Mouse (Mus musculus) lung, postnatal 0 days (tissue): ENCODE data around the gene Pogz. TPM values are rescaled to one million over a fixed set of nuclear protein-coding genes. Genes with fewer than 3 reads are reported as not detected.

Experiments
- ATAC-seq: fragments of 200-750 bp; cut with Nextera tagmentation; 2 replicates; pipeline ENCODE4 v1.8.0; 2017; ENCODE audit warnings: moderate library complexity
- DNase-seq: peaks from one replicate; pipeline ENCODE4 v3.0.0-alpha.2; 2016; ENCODE audit warnings: low spot score
- H3K27ac ChIP-seq: fragments of 300-500 bp; sonication (generic); 2 replicates; pipeline ENCODE4 v1.5.1; 2014; ENCODE audit warnings: antibody characterized with exemption, mild to moderate bottlenecking, low read length, mixed read lengths
- H3K27me3 ChIP-seq: fragments of 300-500 bp; sonication (generic); replicated peaks from 2 replicates; pipeline ENCODE4 v1.6.1; 2014; ENCODE audit warnings: low read length, mixed read lengths; ENCODE audit not compliant: insufficient read depth
- H3K36me3 ChIP-seq: fragments of 300-500 bp; sonication (generic); 2 replicates; pipeline ENCODE4 v1.6.1; 2014; ENCODE audit warnings: low read length, mixed read lengths; ENCODE audit not compliant: insufficient read depth
- H3K4me1 ChIP-seq: fragments of 300-500 bp; sonication (generic); 2 replicates; pipeline ENCODE4 v1.6.1; 2014; ENCODE audit warnings: antibody characterized with exemption, low read depth, low read length, mixed read lengths; ENCODE audit not compliant: insufficient read depth
- H3K4me2 ChIP-seq: fragments of 300-500 bp; sonication (generic); replicated peaks from 2 replicates; pipeline ENCODE4 v1.6.1; 2014; ENCODE audit warnings: low read depth, mild to moderate bottlenecking, low read length, moderate library complexity, mixed read lengths
- H3K4me3 ChIP-seq: fragments of 300-500 bp; sonication (generic); 2 replicates; pipeline ENCODE4 v1.5.1; 2014; ENCODE audit warnings: low read depth, low read length
- H3K9ac ChIP-seq: fragments of 300-500 bp; sonication (generic); replicated peaks from 2 replicates; pipeline ENCODE4 v1.6.1; 2014; ENCODE audit warnings: low read depth, mild to moderate bottlenecking
- H3K9me3 ChIP-seq: fragments of 300-500 bp; sonication (generic); 2 replicates; pipeline ENCODE4 v1.6.1; 2016; ENCODE audit warnings: low read length, mixed read lengths
- CTCF ChIP-seq: IDR thresholded peaks from 2 replicates; pipeline ENCODE4 v1.5.1; 2016; ENCODE audit warnings: antibody characterized with exemption, mild to moderate bottlenecking
- EP300 ChIP-seq: IDR thresholded peaks from 2 replicates; pipeline ENCODE4 v1.6.1; 2016; ENCODE audit warnings: antibody characterized with exemption, mild to moderate bottlenecking, control low read depth
- WGBS: fragments of 180-500 bp; shearing (Covaris S2); extraction: QIAGEN DNeasy Blood & Tissue Kit; methylation state at CpG from one replicate; pipeline ENCODE4 v1.1.7; 2014; 5-methylcytosine and 5-hydroxymethylcytosine counted together
- polyA plus RNA-seq: library from polyadenylated mRNA; unstranded; fragments of >200 nt; fragmentation: Nextera tagmentation; extraction: Ambion mirVana; gene quantifications from 2 replicates; pipeline ENCODE4 v1.2.1, GENCODE M21; 2015

Gene Pogz
- polyA plus RNA-seq, 1 experiment from 2014 or later, result 6.8 TPM

DNA sequence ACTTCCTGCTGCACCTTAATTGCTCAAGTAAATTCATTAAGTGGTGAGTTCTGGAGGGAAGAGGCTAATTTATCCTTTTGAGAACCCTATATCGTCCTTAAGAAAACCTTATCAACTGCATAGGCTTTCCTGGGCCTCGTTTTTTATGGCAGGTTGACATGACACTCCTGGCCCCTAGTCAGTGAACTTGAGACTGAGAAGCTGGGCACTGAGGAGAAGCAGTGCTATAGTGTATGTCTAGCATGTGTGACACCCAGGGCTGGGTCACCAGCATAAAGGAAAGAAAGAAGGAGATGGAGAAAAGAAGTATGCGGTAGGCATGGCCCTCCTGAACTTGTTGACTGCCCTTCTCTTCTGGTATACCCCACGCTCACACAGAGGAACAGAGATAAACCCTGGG lies 23.3 kb upstream of the Pogz start:
- Histone ChIP-seq H3K9ac (no peak overlapping the region), H3K4me2 (no peak overlapping the region), H3K4me1 (no peaks in the 10 kb centered on the region), H3K9me3 (no peaks in the 10 kb centered on the region), H3K27me3 (no peaks in the 10 kb centered on the region), H3K36me3 (no peaks in the 10 kb centered on the region), H3K27ac (no peak overlapping the region), H3K4me3 (no peak overlapping the region)
- ATAC-seq, result no peak
- no peak for DNase-seq
- WGBS, result 64% methylated on average over 4 of the region's 4 CpGs
- no peak for TF ChIP-seq EP300
- no peak for TF ChIP-seq CTCF

DNA sequence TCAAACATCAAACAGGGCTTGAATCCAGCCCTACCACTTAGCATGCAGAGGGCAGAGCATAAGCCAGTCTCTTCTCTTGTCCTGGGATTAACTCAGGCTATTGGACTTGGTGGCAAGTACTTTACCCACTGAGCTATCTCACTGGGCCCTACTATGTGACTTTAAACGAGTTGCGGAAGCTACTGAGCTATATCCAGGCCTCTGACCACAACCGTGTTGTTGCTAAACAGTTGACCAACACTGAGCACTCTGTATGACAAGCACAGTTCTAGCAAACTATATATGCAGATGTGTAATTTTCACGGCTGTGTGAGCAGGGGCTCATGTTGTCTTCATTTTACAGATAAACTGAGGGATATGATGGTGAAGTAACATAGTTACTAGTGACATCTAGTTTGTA lies 22.7 kb upstream of the Pogz start:
- no peaks in the 10 kb centered on the region for H3K27me3 ChIP-seq
- no peak overlapping the region for H3K4me2 ChIP-seq
- H3K27ac ChIP-seq, result no peak overlapping the region
- DNase-seq (no peak), ATAC-seq (no peak)
- no peaks in the 10 kb centered on the region for H3K9me3 ChIP-seq
- no peak overlapping the region for H3K9ac ChIP-seq
- TF ChIP-seq CTCF (no peak), EP300 (no peak)
- no peak overlapping the region for H3K4me3 ChIP-seq
- WGBS, result 81% methylated on average over 4 of the region's 4 CpGs
- no peaks in the 10 kb centered on the region for H3K36me3 ChIP-seq
- H3K4me1 ChIP-seq, result no peaks in the 10 kb centered on the region

DNA sequence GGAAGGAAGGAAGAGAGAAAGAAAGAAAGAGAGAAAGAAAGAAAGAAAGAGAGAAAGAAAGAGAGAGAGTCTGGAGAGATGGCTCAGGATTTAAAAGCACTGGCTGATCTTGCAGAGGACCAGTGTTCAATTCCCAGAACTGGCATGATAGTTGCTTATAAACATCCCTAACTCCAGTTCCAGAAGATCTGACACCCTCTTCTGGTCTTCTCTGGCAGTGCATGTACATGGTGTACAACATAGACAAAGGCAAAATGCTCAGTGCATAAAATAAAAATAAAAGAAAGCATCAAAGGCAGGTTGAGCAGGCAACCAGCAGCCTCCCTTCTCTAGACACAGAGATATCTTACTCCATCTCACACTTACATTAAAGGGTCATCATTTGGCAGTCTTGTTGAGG lies 21.8 kb upstream of the Pogz start:
- no peak for ATAC-seq
- Histone ChIP-seq H3K27me3 (no peaks in the 10 kb centered on the region), H3K27ac (no peak overlapping the region), H3K9ac (no peak overlapping the region), H3K9me3 (no peaks in the 10 kb centered on the region), H3K36me3 (no peaks in the 10 kb centered on the region), H3K4me1 (no peaks in the 10 kb centered on the region), H3K4me2 (no peak overlapping the region), H3K4me3 (no peak overlapping the region)
- no peak for DNase-seq
- peak; percentile 30 for TF ChIP-seq CTCF
- TF ChIP-seq EP300, result no peak

DNA sequence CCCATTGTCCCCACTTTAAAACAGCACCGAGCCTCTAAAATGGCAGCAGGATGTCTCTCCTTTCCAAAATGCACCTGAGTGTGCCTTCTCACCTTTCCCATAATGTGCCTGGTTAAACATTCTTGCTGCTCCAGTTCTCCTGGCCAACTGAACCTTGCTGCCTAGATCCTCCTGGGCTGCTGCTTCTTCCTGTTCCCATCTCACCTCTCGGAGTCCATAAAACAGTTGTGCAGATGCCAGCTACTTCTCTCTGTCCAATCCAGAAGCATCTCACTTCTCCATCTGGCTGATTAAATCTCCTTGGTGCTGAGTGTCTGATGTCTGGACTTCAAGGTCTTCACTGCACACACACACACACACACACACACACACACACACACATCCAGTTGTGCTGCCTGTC lies 19.6 kb upstream of the Pogz start:
- DNase-seq (no peak), ATAC-seq (no peak)
- Histone ChIP-seq H3K9ac (no peak overlapping the region), H3K4me3 (no peak overlapping the region), H3K27me3 (no peaks in the 10 kb centered on the region), H3K36me3 (no peaks in the 10 kb centered on the region), H3K9me3 (no peaks in the 10 kb centered on the region), H3K4me1 (no peaks in the 10 kb centered on the region), H3K4me2 (no peak overlapping the region), H3K27ac (no peak overlapping the region)
- TF ChIP-seq EP300 (no peak), CTCF (no peak)
- WGBS, result 90% methylated on average over 2 of the region's 2 CpGs

DNA sequence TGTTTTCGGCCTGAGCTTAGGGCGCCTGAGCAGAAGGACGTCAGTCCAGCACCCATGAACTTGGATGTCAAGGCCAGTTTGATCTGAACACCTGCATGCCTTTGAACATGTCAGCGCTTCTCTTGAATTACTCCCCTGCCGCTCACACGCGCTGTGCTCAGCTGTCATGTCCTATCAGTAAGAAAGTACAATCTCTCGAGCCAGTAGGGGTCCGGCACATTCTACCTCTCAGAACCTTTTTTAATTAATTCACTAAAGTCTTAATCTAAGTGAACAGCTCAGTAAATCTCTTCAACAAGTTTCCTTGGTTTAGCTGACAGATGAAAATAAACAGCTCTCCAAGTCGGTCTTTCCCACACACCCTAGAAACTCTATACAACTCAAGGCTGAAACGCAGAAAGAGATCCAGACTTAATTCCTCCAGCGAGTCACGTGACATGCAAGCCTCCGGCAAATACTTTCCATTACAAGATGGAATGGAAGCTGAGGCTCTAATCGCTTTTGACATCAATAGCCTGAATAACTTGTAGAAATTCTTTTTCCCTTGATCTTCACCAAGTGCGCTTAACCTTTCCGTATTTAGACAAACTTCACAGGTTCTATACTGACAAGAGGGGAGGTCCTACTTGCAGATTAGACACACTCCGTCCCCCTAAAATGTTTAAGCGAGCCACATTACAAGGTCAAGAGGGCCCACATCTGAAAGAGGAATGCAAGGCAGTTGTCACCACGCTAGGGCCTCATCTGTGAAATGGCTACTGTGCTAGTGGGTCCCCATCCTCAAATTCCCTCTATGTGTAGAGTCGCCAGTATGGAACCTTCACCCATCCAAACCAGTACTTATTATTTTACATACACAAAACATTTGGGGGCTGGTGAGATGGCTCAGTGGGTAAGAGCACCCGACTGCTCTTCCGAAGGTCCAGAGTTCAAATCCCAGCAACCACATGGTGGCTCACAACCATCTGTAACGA lies 17.6 kb upstream of the Pogz start:
- no peaks in the 10 kb centered on the region for H3K27me3 ChIP-seq
- H3K4me1 ChIP-seq, result no peaks in the 10 kb centered on the region
- no peak overlapping the region for H3K4me2 ChIP-seq
- H3K9ac ChIP-seq, result no peak overlapping the region
- no peaks in the 10 kb centered on the region for H3K9me3 ChIP-seq
- no peak overlapping the region for H3K27ac ChIP-seq
- ATAC-seq, result no peak
- WGBS, result 60% methylated on average over 23 of the region's 24 CpGs
- peak; percentile 26 for DNase-seq
- no peak for TF ChIP-seq CTCF
- no peak for TF ChIP-seq EP300
- no peaks in the 10 kb centered on the region for H3K36me3 ChIP-seq
- H3K4me3 ChIP-seq, result no peak overlapping the region

DNA sequence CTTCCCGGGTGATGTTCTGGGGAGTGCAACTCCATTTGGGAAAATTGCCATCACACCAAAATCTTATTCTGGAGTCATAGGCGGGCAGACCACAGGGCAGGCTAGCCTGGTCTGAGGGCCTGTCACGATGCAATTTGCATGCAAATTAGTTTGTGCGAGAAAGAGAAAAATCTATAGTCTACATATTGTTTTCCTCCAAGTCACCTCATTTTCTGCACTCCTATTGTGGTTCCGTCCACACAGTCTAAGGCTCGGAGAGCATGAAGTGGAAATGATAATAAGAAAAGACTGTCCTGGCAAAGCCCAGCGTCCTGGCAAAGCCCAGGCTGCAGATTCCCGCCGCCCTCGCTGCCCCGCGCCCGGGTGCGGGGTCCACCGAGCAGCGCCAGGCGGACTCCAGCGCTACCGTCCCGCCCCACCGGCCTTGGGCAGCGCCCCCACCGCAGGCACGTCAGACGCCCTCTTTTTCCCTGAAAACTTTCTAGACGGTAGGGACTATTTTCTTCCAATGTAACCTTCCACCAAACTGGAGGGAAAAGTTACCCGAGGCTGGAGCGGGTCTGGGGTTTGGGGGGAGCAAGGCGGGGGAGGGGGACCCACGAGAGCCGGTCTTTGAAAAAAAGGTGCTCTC lies 16.2 kb upstream of the Pogz start:
- Histone ChIP-seq H3K27me3 (no peaks in the 10 kb centered on the region), H3K4me2 (peak overlapping the region; percentile 77), H3K9ac (peak overlapping the region; percentile 73), H3K9me3 (no peaks in the 10 kb centered on the region), H3K27ac (peak overlapping the region; percentile 65), H3K4me1 (no peaks in the 10 kb centered on the region), H3K4me3 (peak overlapping the region; percentile 67), H3K36me3 (no peaks in the 10 kb centered on the region)
- ATAC-seq (peak; percentile 55), DNase-seq (peak; percentile 68)
- 2% methylated on average over 31 of the region's 31 CpGs for WGBS
- TF ChIP-seq EP300 (no peak), CTCF (peak; percentile 11; the same call in 1 of the 2 replicates)
